8 mouse cellular contexts compared by ENCODE assay signal in genomic region chr1:131431456-131432246, GRCm38 (mm10).
DNase-seq lines count a peak whose midpoint lies in the region; ATAC-seq and TF ChIP-seq lines count a peak whose summit lies in the region.

No protein-coding gene starts in this region.

- H3K4me2 ChIP-seq in hindbrain, embryonic 12.5 days (replicated peaks), result no peak overlapping the region
- no peak overlapping the region for H3K4me2 ChIP-seq in midbrain, postnatal 0 days (ENCODE audit: low read depth, low read length, poor library complexity, severe bottlenecking)

- H3K4me1 ChIP-seq in cerebellum, adult 2 months (ENCODE audit: control insufficient read depth, insufficient read depth, low read length), result peaks cover 22% of the 10 kb centered on the region
- H3K4me1 ChIP-seq in hindbrain, embryonic 12.5 days, result peaks cover 23% of the 10 kb centered on the region
- H3K4me1 ChIP-seq in midbrain, postnatal 0 days (ENCODE audit: insufficient read depth, low read length), result peaks cover 18% of the 10 kb centered on the region

- H3K36me3 ChIP-seq in C2C12 (ENCODE audit: control insufficient read depth, insufficient read depth), result peaks cover 5% of the 10 kb centered on the region
- H3K36me3 ChIP-seq in hindbrain, embryonic 12.5 days, result no peaks in the 10 kb centered on the region
- H3K36me3 ChIP-seq in midbrain, postnatal 0 days (ENCODE audit: insufficient read depth, low read length), result no peaks in the 10 kb centered on the region

- TF ChIP-seq POLR2A in cerebellum, adult 2 months (IDR thresholded peaks at IDR 0.05; ENCODE audit: borderline replicate concordance, insufficient read depth, low read length), result no peak

- 28% methylated on average over 5 of the region's 5 CpGs for WGBS in cerebellum, adult 2 months
- WGBS in hindbrain, embryonic 12.5 days, result 65% methylated on average over 5 of the region's 5 CpGs
- WGBS in midbrain, postnatal 0 days, result 68% methylated on average over 5 of the region's 5 CpGs

- no peak for ATAC-seq in hindbrain, embryonic 12.5 days (ENCODE audit: low FRiP score)
- ATAC-seq in midbrain, postnatal 0 days (ENCODE audit: low FRiP score), result no peak

- H3K27me3 ChIP-seq in cerebellum, adult 2 months (ENCODE audit: control insufficient read depth, insufficient read depth, low read length), result no peaks in the 10 kb centered on the region
- H3K27me3 ChIP-seq in C2C12 (ENCODE audit: control insufficient read depth, insufficient read depth, insufficient read length), result no peaks in the 10 kb centered on the region
- no peaks in the 10 kb centered on the region for H3K27me3 ChIP-seq in hindbrain, embryonic 12.5 days
- no peaks in the 10 kb centered on the region for H3K27me3 ChIP-seq in midbrain, postnatal 0 days (ENCODE audit: insufficient read depth, low read length)

- H3K79me2 ChIP-seq in C2C12 (ENCODE audit: control insufficient read depth, insufficient read depth), result no peaks in the 10 kb centered on the region

- H3K4me3 ChIP-seq in cerebellum, adult 2 months (replicated peaks; ENCODE audit: insufficient read depth, low read depth, low read length), result no peak overlapping the region
- H3K4me3 ChIP-seq in C2C12 (ENCODE audit: insufficient read depth, poor library complexity, severe bottlenecking), result no peak overlapping the region
- no peak overlapping the region for H3K4me3 ChIP-seq in hindbrain, embryonic 12.5 days
- no peak overlapping the region for H3K4me3 ChIP-seq in midbrain, postnatal 0 days (ENCODE audit: low read depth, low read length)

- H3ac ChIP-seq in C2C12 (ENCODE audit: control insufficient read depth, insufficient read length, low read depth), result no peak overlapping the region

- H3K79me3 ChIP-seq in C2C12 (ENCODE audit: low read depth), result no peaks in the 10 kb centered on the region

- DNase-seq in cerebellum, adult 2 months, result peak; percentile 31 to 47
- no peak for DNase-seq in cerebellum, adult 11 months
- DNase-seq in frontal cortex, postnatal 36 days (ENCODE audit: low spot score in 2 of 2), result peak; percentile 67 to 83
- DNase-seq in left cerebral cortex, adult 11 months (ENCODE audit: low spot score), result peak; percentile 68
- DNase-seq in midbrain, postnatal 0 days (ENCODE audit: low spot score), result peak; percentile 73
- peak; percentile 42 for DNase-seq in thymus, postnatal 4 days

- H3K9me3 ChIP-seq in hindbrain, embryonic 12.5 days (replicated peaks), result no peaks in the 10 kb centered on the region
- no peaks in the 10 kb centered on the region for H3K9me3 ChIP-seq in midbrain, postnatal 0 days (ENCODE audit: low read length)

- H3K27ac ChIP-seq in cerebellum, adult 2 months (ENCODE audit: insufficient read depth, low read length), result peak overlapping the region; percentile 50; the same call in 1 of the 2 replicates
- H3K27ac ChIP-seq in hindbrain, embryonic 12.5 days, result 0 out of 2 replicates have a peak overlapping the region, but pooled peaks have one; percentile 30
- H3K27ac ChIP-seq in midbrain, postnatal 0 days (ENCODE audit: low read depth, low read length), result no peak overlapping the region

- H3K9ac ChIP-seq in hindbrain, embryonic 12.5 days, result no peak overlapping the region
- no peak overlapping the region for H3K9ac ChIP-seq in midbrain, postnatal 0 days (replicated peaks; ENCODE audit: low read length, poor library complexity, severe bottlenecking)

- no peak for TF ChIP-seq CTCF in cerebellum, adult 2 months (IDR thresholded peaks at IDR 0.05; ENCODE audit: borderline replicate concordance, insufficient read depth, low read depth, low read length)
- TF ChIP-seq CTCF in C2C12 (IDR thresholded peaks at IDR 0.05; ENCODE audit: control insufficient read depth, insufficient read depth, insufficient read length), result no peak
- TF ChIP-seq CTCF in midbrain, postnatal 0 days (IDR thresholded peaks at IDR 0.05), result no peak

TF ChIP-seq in C2C12, 6 proteins besides CTCF, POLR2A, EP300 and RAD21:
- TF ChIP-seq USF1 (IDR thresholded peaks at IDR 0.05; ENCODE audit: low read depth), result no peak
- TF ChIP-seq MYOD1 (IDR thresholded peaks at IDR 0.05; ENCODE audit: control insufficient read depth, insufficient read length, low read depth), result peak; percentile 82
- TF ChIP-seq MYOG (IDR thresholded peaks at IDR 0.05; ENCODE audit: control insufficient read depth, extremely low read depth, insufficient read length), result no peak
- TF ChIP-seq CEBPB (IDR thresholded peaks at IDR 0.05; ENCODE audit: low read depth), result no peak
- TF ChIP-seq FOSL1 (IDR thresholded peaks at IDR 0.05; ENCODE audit: insufficient read depth, low read length, poor library complexity, severe bottlenecking), result no peak
